Mouse (Mus musculus): ENCODE data around the gene Prss40. TPM values are rescaled to one million over a fixed set of nuclear protein-coding genes. Genes with fewer than 3 reads are reported as not detected.

The Prss40 gene
- not detected for total RNA-seq (2023)

GRCm38 (mm10) chr1:34560843-34561242 lies at the start of gene Prss40:
Gene Prss40 (minus strand): TSS chr1:34560943.

GRCm38 (mm10) chr1:34578851-34579781 lies 18.4 kb upstream of the Prss40 start, which contains the start of gene Amer3:
Gene Amer3 (plus strand): TSS chr1:34579657.

GRCm38 (mm10) chr1:34535043-34535698 lies 25.6 kb downstream of the Prss40 start, which contains the start of gene Cfc1:
Gene Cfc1 (plus strand): TSS chr1:34535648.

Other genes with a start within 250 kb of the Prss40 start
- gene Ccdc115, start 121.3 kb downstream of the Prss40 start, total RNA-seq (2023): 10 to 100 TPM; 17.8 to 20.7 TPM
- gene Imp4, start 121.1 kb downstream of the Prss40 start, total RNA-seq (2023): 10 to 100 TPM; 33.8 to 36.4 TPM
- gene Ptpn18, start 101.2 kb downstream of the Prss40 start, total RNA-seq (2023): 10 to 100 TPM; 95.1 to 96.9 TPM
- under 1 TPM in 1 of 2 experiments, not detected in 1; 0.46 TPM for gene Prss39, start 62.5 kb downstream of the Prss40 start, total RNA-seq (2023)
- not detected for gene Cfc1, start 25.3 kb downstream of the Prss40 start, total RNA-seq (2023)
- gene Amer3, start 18.7 kb upstream of the Prss40 start, total RNA-seq (2023): not detected